Mouse (Mus musculus) heart, postnatal 0 days (tissue): ENCODE measurements at regions not wholly inside any gene's neighbourhood (a gene's known extent, or its start where the extent isn't known, plus 50 kb on each side); places are given as distances from the start of the nearest gene placed in this dataset.

Experiments
- CTCF ChIP-seq: IDR thresholded peaks from 2 replicates; pipeline ENCODE4 v1.5.1; 2016; ENCODE audit warnings: antibody characterized with exemption, control low read depth, low read depth
- EP300 ChIP-seq: IDR thresholded peaks from 2 replicates; pipeline ENCODE4 v1.6.1; 2016; ENCODE audit warnings: antibody characterized with exemption, low read depth

GRCm38 (mm10) chr1:57041578-57041977 is 63.1 kb upstream of the Satb2 start:
- TF ChIP-seq CTCF (no peak), EP300 (no peak)
